Mouse (Mus musculus) MEL (cell line): ENCODE results near the gene Aktip. TPM values are rescaled to one million over a fixed set of nuclear protein-coding genes. Genes with fewer than 3 reads are reported as not detected.

Experiments used
- DNase-seq: peaks from one replicate; pipeline ENCODE4 v3.0.0; 2011; ENCODE audit warnings: low read depth, low spot score
- H3K27ac ChIP-seq: 2 replicates; pipeline ENCODE4 v1.5.1; 2012; ENCODE audit warnings: low read depth, mild to moderate bottlenecking, control low read depth, low read length, moderate library complexity; ENCODE audit not compliant: control insufficient read depth
- H3K27me3 ChIP-seq, 2 experiments: fragments of 150-350 bp in 1 of 2; sonication (generic) in 1 of 2; 2 replicates each; pipeline ENCODE4 v1.6.1; 2012; ENCODE audit warnings: low read length in 2 of 2, mild to moderate bottlenecking in 2 of 2, improper control_type of control experiment in 1 of 2, moderate library complexity in 1 of 2; ENCODE audit not compliant: insufficient read depth in 2 of 2, control insufficient read depth in 1 of 2
- H3K36me3 ChIP-seq, 2 experiments: 2 replicates each; pipeline ENCODE4 v1.6.1; 2012 to 2014; ENCODE audit warnings: low read length in 2 of 2, improper control_type of control experiment in 1 of 2, inconsistent platforms in 1 of 2, mild to moderate bottlenecking in 1 of 2; ENCODE audit not compliant: insufficient read depth in 2 of 2, control insufficient read depth in 1 of 2
- H3K4me1 ChIP-seq, 2 experiments: fragments of 150-350 bp in 1 of 2; sonication (generic) in 1 of 2; 2 replicates each; pipeline ENCODE4 v1.6.1; 2012; ENCODE audit warnings: low read length in 2 of 2, improper control_type of control experiment in 1 of 2, mild to moderate bottlenecking in 1 of 2; ENCODE audit not compliant: insufficient read depth in 2 of 2, control insufficient read depth in 1 of 2
- H3K4me3 ChIP-seq, 2 experiments: fragments of 150-350 bp in 1 of 2; sonication (generic) in 1 of 2; 2 replicates each; pipeline ENCODE4 v1.5.1; 2012; ENCODE audit warnings: low read depth in 2 of 2, low read length in 2 of 2, mild to moderate bottlenecking in 2 of 2, moderate library complexity in 2 of 2, control low read depth in 1 of 2, improper control_type of control experiment in 1 of 2; ENCODE audit not compliant: control insufficient read depth in 1 of 2, insufficient read depth in 1 of 2
- H3K79me2 ChIP-seq: 2 replicates; pipeline ENCODE4 v1.6.1; 2012; ENCODE audit warnings: mild to moderate bottlenecking, low read length, moderate library complexity; ENCODE audit not compliant: control insufficient read depth, poor library complexity, insufficient read depth
- H3K9ac ChIP-seq: 2 replicates; pipeline ENCODE4 v1.6.1; 2012; ENCODE audit warnings: low read depth, mild to moderate bottlenecking, control low read depth, low read length, moderate library complexity; ENCODE audit not compliant: control insufficient read depth, poor library complexity, severe bottlenecking
- H3K9me3 ChIP-seq: fragments of 150-350 bp; sonication (generic); replicated peaks from 2 replicates; pipeline ENCODE4 v1.6.1; 2012; ENCODE audit warnings: mild to moderate bottlenecking, low read length, improper control_type of control experiment, moderate library complexity; ENCODE audit not compliant: insufficient read depth
- ELF1 ChIP-seq: IDR thresholded peaks from 2 replicates; pipeline ENCODE4 v1.6.1; 2014; ENCODE audit warnings: low read depth, mild to moderate bottlenecking, inconsistent platforms, low read length, improper control_type of control experiment, moderate library complexity
- EP300 ChIP-seq, 2 experiments: IDR thresholded peaks; 2 replicates each; pipeline ENCODE4 v1.6.1; 2011; ENCODE audit warnings: improper control_type of control experiment in 2 of 2, low read length in 2 of 2, low read depth in 1 of 2, mild to moderate bottlenecking in 1 of 2
- HCFC1 ChIP-seq: IDR thresholded peaks from 2 replicates; pipeline ENCODE4 v1.6.1; 2012; ENCODE audit warnings: low read depth, mild to moderate bottlenecking, inconsistent platforms, low read length, improper control_type of control experiment, moderate library complexity
- MAX ChIP-seq: IDR thresholded peaks from 2 replicates; pipeline ENCODE4 v1.6.1; 2011; ENCODE audit warnings: low read length, improper control_type of control experiment
- MAZ ChIP-seq: IDR thresholded peaks from 2 replicates; pipeline ENCODE4 v1.6.1; 2012; ENCODE audit warnings: low read depth, mild to moderate bottlenecking, inconsistent platforms, low read length, improper control_type of control experiment
- MEF2A ChIP-seq: IDR thresholded peaks from 2 replicates; pipeline ENCODE4 v1.6.1; 2014; ENCODE audit warnings: low read depth, mild to moderate bottlenecking, inconsistent platforms, low read length, improper control_type of control experiment; ENCODE audit not compliant: poor library complexity, insufficient replicate concordance, severe bottlenecking; ENCODE audit errors: extremely low read depth
- MYC ChIP-seq: IDR thresholded peaks from 2 replicates; pipeline ENCODE4 v1.6.1; 2011; ENCODE audit warnings: low read depth, mild to moderate bottlenecking, low read length, improper control_type of control experiment, moderate library complexity
- NELFE ChIP-seq: IDR thresholded peaks from 2 replicates; pipeline ENCODE4 v1.6.1; 2011; ENCODE audit warnings: low read depth, low read length, improper control_type of control experiment
- NRF1 ChIP-seq: IDR thresholded peaks from 2 replicates; pipeline ENCODE4 v1.6.1; 2014; ENCODE audit warnings: low read depth, mild to moderate bottlenecking, inconsistent platforms, low read length, improper control_type of control experiment, moderate library complexity; ENCODE audit not compliant: poor library complexity, insufficient read depth, severe bottlenecking
- POLR2AphosphoS5 ChIP-seq: IDR thresholded peaks from 2 replicates; pipeline ENCODE4 v1.6.1; 2012; ENCODE audit warnings: low read depth, borderline replicate concordance, mild to moderate bottlenecking, inconsistent platforms, low read length, moderate library complexity, mixed read lengths
- SMC3 ChIP-seq: IDR thresholded peaks from 2 replicates; pipeline ENCODE4 v1.6.1; 2011; ENCODE audit warnings: low read depth, low read length, improper control_type of control experiment
- TBP ChIP-seq: IDR thresholded peaks from 2 replicates; pipeline ENCODE4 v1.8.0; 2011; ENCODE audit warnings: low read depth, low read length, improper control_type of control experiment
- UBTF ChIP-seq: IDR thresholded peaks from 2 replicates; pipeline ENCODE4 v1.6.1; 2012; ENCODE audit warnings: low read depth, mild to moderate bottlenecking, inconsistent platforms, low read length, improper control_type of control experiment, moderate library complexity, borderline replicate concordance; ENCODE audit not compliant: insufficient read depth
- ZC3H11A ChIP-seq: IDR thresholded peaks from 2 replicates; pipeline ENCODE4 v1.6.1; 2012; ENCODE audit warnings: low read depth, mild to moderate bottlenecking, inconsistent platforms, low read length, improper control_type of control experiment
- ZKSCAN1 ChIP-seq: IDR thresholded peaks from 2 replicates; pipeline ENCODE4 v1.6.1; 2012; ENCODE audit warnings: low read depth, mild to moderate bottlenecking, inconsistent platforms, low read length, improper control_type of control experiment, moderate library complexity
- ZMIZ1 ChIP-seq: IDR thresholded peaks from 2 replicates; pipeline ENCODE4 v1.6.1; 2012; ENCODE audit warnings: low read depth, mild to moderate bottlenecking, inconsistent platforms, low read length, improper control_type of control experiment, moderate library complexity
- polyA plus RNA-seq, 2 experiments: library from polyadenylated mRNA; stranded (reverse) in 1 of 2; unstranded in 1 of 2; fragments of >175 nt in 1 of 2; fragments of >200 nt in 1 of 2; gene quantifications; 2 replicates each; pipeline versions ENCODE4 v1.2.1 to v1.2.4; 2012; ENCODE audit warnings: low replicate concordance in 2 of 2, low read depth in 1 of 2; ENCODE audit not compliant: insufficient read length in 2 of 2, insufficient read depth in 1 of 2, missing spikeins in 1 of 2
- total RNA-seq: library from RNA; depleted of rRNA; stranded (reverse); fragments of 300-350 nt; gene quantifications from 2 replicates; pipeline ENCODE4 v1.2.3, GENCODE M21; 2012

Aktip gene
- total and polyA plus RNA-seq, 3 experiments, result 4.6 to 8.5 TPM; not detected in 1

DNA sequence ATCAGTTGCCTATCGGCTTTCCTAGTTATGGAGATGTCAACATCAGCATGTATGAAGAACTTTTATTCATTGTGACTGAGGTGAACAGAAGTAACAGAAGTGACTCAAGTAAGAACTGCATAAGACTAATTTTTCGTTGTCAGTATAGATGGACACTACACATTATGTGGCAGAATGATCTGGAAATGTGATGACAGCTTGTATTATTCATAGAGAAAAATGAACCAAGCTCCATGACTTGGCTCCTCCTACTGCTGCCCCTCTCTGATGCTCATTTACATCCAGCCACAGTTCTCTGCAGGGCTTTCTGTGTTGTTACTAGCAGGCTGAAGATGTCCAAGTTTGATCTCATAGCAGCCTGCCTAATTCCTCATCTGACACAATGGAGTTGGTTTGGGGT lies 37.4 kb upstream of the Aktip start:
- Histone ChIP-seq H3K27me3 (no peaks in the 10 kb centered on the region), H3K9ac (no peak overlapping the region), H3K79me2 (no peaks in the 10 kb centered on the region), H3K36me3 (no peaks in the 10 kb centered on the region), H3K4me3 (no peak overlapping the region), H3K4me1 (no peaks in the 10 kb centered on the region), H3K9me3 (no peaks in the 10 kb centered on the region), H3K27ac (no peak overlapping the region)
- TF ChIP-seq ELF1 (no peak), POLR2AphosphoS5 (no peak), UBTF (no peak), ZKSCAN1 (no peak), ZC3H11A (no peak), MAX (no peak), MYC (no peak), SMC3 (no peak), MAZ (no peak)
- no peak for DNase-seq

DNA sequence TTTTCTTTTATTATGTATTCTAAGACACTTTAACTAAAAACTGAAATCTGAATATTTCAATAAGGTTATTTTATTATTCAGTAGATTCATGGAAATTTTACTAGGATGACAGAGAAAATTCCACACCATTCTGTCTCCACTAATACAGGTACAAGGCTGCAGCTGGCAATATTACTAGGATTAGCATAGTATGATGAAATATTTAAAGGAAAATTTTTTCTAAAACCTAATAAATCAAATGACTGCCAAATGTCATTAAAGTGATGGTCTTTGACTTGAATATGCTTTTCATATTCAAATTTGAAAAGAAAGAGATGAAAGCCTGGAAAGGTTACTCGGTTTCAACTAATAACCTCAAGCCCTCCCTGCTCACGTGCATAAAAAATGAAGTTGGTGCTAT lies 34.3 kb upstream of the Aktip start:
- H3K27ac ChIP-seq, result no peak overlapping the region
- TF ChIP-seq EP300 (IDR thresholded peaks at IDR 0.05; ENCODE audit: low read depth in 1 of 2, low read length in 2 of 2) (no peak), NRF1 (no peak), MEF2A (no peak), TBP (no peak), NELFE (no peak), HCFC1 (no peak), ZMIZ1 (no peak)
- no peak overlapping the region for H3K9ac ChIP-seq
- H3K4me3 ChIP-seq, result no peak overlapping the region
- no peaks in the 10 kb centered on the region for H3K27me3 ChIP-seq
- no peaks in the 10 kb centered on the region for H3K9me3 ChIP-seq
- H3K79me2 ChIP-seq, result no peaks in the 10 kb centered on the region
- H3K4me1 ChIP-seq, result no peaks in the 10 kb centered on the region
- H3K36me3 ChIP-seq, result no peaks in the 10 kb centered on the region
- no peak for DNase-seq
